Mouse (Mus musculus) small intestine, adult 2 months (tissue): ENCODE measurements at regions not wholly inside any gene's neighbourhood (a gene's known extent, or its start where the extent isn't known, plus 50 kb on each side); places are given as distances from the start of the nearest gene placed in this dataset.
A peak's percentile ranks its signal among the peaks of the same experiment; 100 is the strongest.

Experiments used
- H3K27ac ChIP-seq: fragments of 200-500 bp; 2 replicates; pipeline ENCODE4 v1.5.1; 2012; ENCODE audit warnings: low read depth, low read length, control low read depth, inconsistent platforms; ENCODE audit not compliant: insufficient read depth
- H3K27me3 ChIP-seq: fragments of 200-500 bp; 2 replicates; pipeline ENCODE4 v1.6.1; 2012; ENCODE audit warnings: mild to moderate bottlenecking, moderate library complexity, low read length, inconsistent platforms; ENCODE audit not compliant: control insufficient read depth, insufficient read depth
- H3K36me3 ChIP-seq: fragments of 200-500 bp; 2 replicates; pipeline ENCODE4 v1.6.1; 2012; ENCODE audit warnings: mild to moderate bottlenecking, low read length, control low read depth, inconsistent platforms; ENCODE audit not compliant: control insufficient read depth, insufficient read depth
- H3K4me1 ChIP-seq: fragments of 200-500 bp; 2 replicates; pipeline ENCODE4 v1.6.1; 2012; ENCODE audit warnings: low read length, inconsistent platforms, mixed read lengths; ENCODE audit not compliant: control insufficient read depth, insufficient read depth, insufficient read length
- H3K4me3 ChIP-seq: fragments of 200-500 bp; 2 replicates; pipeline ENCODE4 v1.5.1; 2012; ENCODE audit warnings: low read depth, mild to moderate bottlenecking, control low read depth, inconsistent platforms, low read length, moderate library complexity
- CTCF ChIP-seq: fragments of 200-500 bp; IDR thresholded peaks from 2 replicates; pipeline ENCODE4 v1.5.1; 2012; ENCODE audit warnings: low read depth, mild to moderate bottlenecking, control low read depth, inconsistent platforms, low read length, moderate library complexity, mixed read lengths; ENCODE audit not compliant: insufficient replicate concordance, insufficient read length; ENCODE audit errors: extremely low read depth
- POLR2A ChIP-seq: fragments of 200-500 bp; IDR thresholded peaks from 2 replicates; pipeline ENCODE4 v1.6.1; 2012; ENCODE audit warnings: low read depth, mild to moderate bottlenecking, control low read depth, inconsistent platforms, low read length, moderate library complexity
- WGBS: fragments of 180-500 bp; shearing (Covaris S2); methylation state at CpG from one replicate; pipeline ENCODE4 v1.1.7; 2018; 5-methylcytosine and 5-hydroxymethylcytosine counted together

- WGBS, result 77% methylated on average over 2 of the region's 2 CpGs
- TF ChIP-seq POLR2A (no peak), CTCF (no peak)
These were observed 67.7 kb upstream of the Tln2 start for GRCm38 (mm10) chr9:67627196-67627595.

GRCm38 (mm10) chr9:67629624-67630023 lies 70.1 kb upstream of the Tln2 start:
- Histone ChIP-seq H3K27me3 (peaks cover 5% of the 10 kb centered on the region; the same call in 1 of the 2 replicates), H3K36me3 (no peaks in the 10 kb centered on the region), H3K4me3 (no peak overlapping the region), H3K4me1 (no peaks in the 10 kb centered on the region), H3K27ac (no peak overlapping the region)
- 19% methylated on average over 6 of the region's 6 CpGs for WGBS
- no peak for TF ChIP-seq POLR2A
- no peak for TF ChIP-seq CTCF

More at GRCm38 (mm10) chr9:67627196-67627595, 67.7 kb upstream of the Tln2 start:
- Histone ChIP-seq H3K4me3 (no peak overlapping the region), H3K36me3 (no peaks in the 10 kb centered on the region), H3K4me1 (no peaks in the 10 kb centered on the region), H3K27ac (no peak overlapping the region), H3K27me3 (peaks cover 2% of the 10 kb centered on the region; the same call in 1 of the 2 replicates)

GRCm38 (mm10) chr9:67630173-67630572 lies 70.7 kb upstream of the Tln2 start:
- TF ChIP-seq CTCF (no peak), POLR2A (no peak)
- Histone ChIP-seq H3K27me3 (peaks cover 5% of the 10 kb centered on the region; the same call in 1 of the 2 replicates), H3K27ac (no peak overlapping the region), H3K4me3 (no peak overlapping the region), H3K36me3 (no peaks in the 10 kb centered on the region), H3K4me1 (no peaks in the 10 kb centered on the region)
- 68% methylated on average over 3 of the region's 3 CpGs for WGBS

- no peaks in the 10 kb centered on the region for H3K4me1 ChIP-seq
- no peaks in the 10 kb centered on the region for H3K36me3 ChIP-seq
- H3K4me3 ChIP-seq, result no peak overlapping the region
- 17% methylated on average over 6 of the region's 6 CpGs for WGBS
- H3K27me3 ChIP-seq, result peaks cover 5% of the 10 kb centered on the region; the same call in 1 of the 2 replicates
- TF ChIP-seq POLR2A, result no peak
- no peak for TF ChIP-seq CTCF
- no peak overlapping the region for H3K27ac ChIP-seq
These were observed 72.3 kb upstream of the Tln2 start for GRCm38 (mm10) chr9:67631741-67632243.

- Histone ChIP-seq H3K36me3 (no peaks in the 10 kb centered on the region), H3K4me3 (peak overlapping the region; percentile 74), H3K27ac (no peak overlapping the region), H3K4me1 (no peaks in the 10 kb centered on the region), H3K27me3 (peaks cover 5% of the 10 kb centered on the region; the same call in 1 of the 2 replicates)
- no peak for TF ChIP-seq POLR2A
- TF ChIP-seq CTCF, result no peak
- under 1% methylated on average over 37 of the region's 40 CpGs for WGBS
These were observed 73.1 kb upstream of the Tln2 start for GRCm38 (mm10) chr9:67632521-67633025.

GRCm38 (mm10) chr9:67633026-67633741 lies 73.7 kb upstream of the Tln2 start:
- Histone ChIP-seq H3K4me1 (no peaks in the 10 kb centered on the region), H3K4me3 (peak overlapping the region; percentile 74), H3K36me3 (no peaks in the 10 kb centered on the region), H3K27me3 (peaks cover 5% of the 10 kb centered on the region; the same call in 1 of the 2 replicates), H3K27ac (no peak overlapping the region)
- under 1% methylated on average over 50 of the region's 50 CpGs for WGBS
- TF ChIP-seq POLR2A (no peak), CTCF (no peak)

GRCm38 (mm10) chr9:67633761-67634441 lies 74.4 kb upstream of the Tln2 start:
- TF ChIP-seq POLR2A, result no peak
- no peak for TF ChIP-seq CTCF
- H3K4me1 ChIP-seq, result no peaks in the 10 kb centered on the region
- WGBS, result 1% methylated on average over 61 of the region's 61 CpGs

More at GRCm38 (mm10) chr9:67633761-67634441, 74.4 kb upstream of the Tln2 start:
- no peaks in the 10 kb centered on the region for H3K36me3 ChIP-seq
- H3K27me3 ChIP-seq, result peaks cover 5% of the 10 kb centered on the region; the same call in 1 of the 2 replicates
- H3K4me3 ChIP-seq, result peak overlapping the region; percentile 74
- no peak overlapping the region for H3K27ac ChIP-seq
